8 mouse cellular contexts compared by ENCODE assay signal in genomic region chr4:123411732-123412527, GRCm38 (mm10).
DNase-seq lines count a peak whose midpoint lies in the region; ATAC-seq lines count a peak whose summit lies in the region.

No protein-coding gene starts in this region.

- no peaks in the 10 kb centered on the region for H3K9me3 ChIP-seq in hindbrain, embryonic 15.5 days

- peak overlapping the region; percentile 81 for H3K4me3 ChIP-seq in hindbrain, embryonic 15.5 days

- H3K4me1 ChIP-seq in hindbrain, embryonic 15.5 days (replicated peaks) = peaks cover 52% of the 10 kb centered on the region

- no peaks in the 10 kb centered on the region for H3K27me3 ChIP-seq in hindbrain, embryonic 15.5 days

- H3K36me3 ChIP-seq in hindbrain, embryonic 15.5 days = no peaks in the 10 kb centered on the region

- H3K9ac ChIP-seq in hindbrain, embryonic 15.5 days = peak overlapping the region; percentile 77

- DNase-seq in T-cell, adult 2 months (ENCODE audit: low spot score) = peak; percentile 54
- DNase-seq in cerebellum, postnatal 25 days = peak; percentile 55 to 80
- DNase-seq in frontal cortex, postnatal 36 days (ENCODE audit: low spot score in 2 of 2) = peak; percentile 67 to 73
- peak; percentile 58 for DNase-seq in left cerebral cortex, adult 11 months (ENCODE audit: low spot score)
- peak; percentile 93 for DNase-seq in lung, postnatal 36 days
- peak; percentile 98 for DNase-seq in retina, postnatal 1 day
- peak; percentile 81 to 82 for DNase-seq in urinary bladder, adult 18-20 months (ENCODE audit: low spot score in 2 of 2)

- H3K27ac ChIP-seq in hindbrain, embryonic 15.5 days (replicated peaks) = peak overlapping the region; percentile 92

- peak overlapping the region; percentile 73 for H3K4me2 ChIP-seq in hindbrain, embryonic 15.5 days

- peak; percentile 94 for ATAC-seq in hindbrain, embryonic 15.5 days (ENCODE audit: low FRiP score, low read depth)

- under 1% methylated on average over 60 of the region's 69 CpGs for WGBS in hindbrain, embryonic 15.5 days

Comparison
In these comparisons a context has a peak if more than half of its experiments do, and no peak if none do; other contexts are left out.
1. Peak in every context shown above with its lines: DNase-seq, ATAC-seq, H3K4me3 ChIP-seq and H3K27ac ChIP-seq.